ENCODE assay signal across 25 mouse cellular contexts in genomic region chr11:44727376-44727775, GRCm38 (mm10).
DNase-seq lines count a peak whose midpoint lies in the region; ATAC-seq and TF ChIP-seq lines count a peak whose summit lies in the region.
"Had no signal": no experiment of that assay in that cellular context is flagged by ENCODE, and none has a peak within 500 bp of the region (broad histone marks: within the 10 kb centered on the region; RNA-seq: fewer than 3 reads in every experiment).

No protein-coding gene starts in this region.

- no peak for DNase-seq in gastrocnemius, adult 2 months
- no peak for DNase-seq in gastrocnemius, postnatal 4 days (ENCODE audit: low spot score in 2 of 2)
- peak; percentile 57 for DNase-seq in 3T3-L1 (ENCODE audit: low read depth, low spot score)
- peak; percentile 46 for DNase-seq in Muller cell, postnatal 12 days (ENCODE audit: inconsistent ontology term)
- DNase-seq in embryo, embryonic 11 days: peak; percentile 46
- DNase-seq in ovary, adult 18-20 months (ENCODE audit: low spot score): no peak
- no peak for DNase-seq in ovary, postnatal 10 days (ENCODE audit: low spot score)
- DNase-seq in forebrain, postnatal 0 days: no peak
- DNase-seq: adrenal gland, adult 2 months; adrenal gland, postnatal 14 days; cerebellum, adult 11 months; cerebellum, adult 2 months; cerebellum, postnatal 10 days; cerebellum, postnatal 36 days; gastrocnemius, postnatal 10 days; gastrocnemius, postnatal 36 days; heart, adult 11 months had no signal

- H3K27ac ChIP-seq in gastrocnemius, adult 2 months: peak overlapping the region; percentile 48; the same call in 1 of the 2 replicates
- H3K27ac ChIP-seq in forebrain, postnatal 0 days (ENCODE audit: low read depth, low read length): no peak overlapping the region
- H3K27ac ChIP-seq: embryonic facial prominence, embryonic 13.5 days; forebrain, embryonic 10.5 days; forebrain, embryonic 13.5 days; hindbrain, embryonic 12.5 days; hindbrain, embryonic 15.5 days had no signal

- TF ChIP-seq CTCF in gastrocnemius, adult 2 months (IDR thresholded peaks at IDR 0.05): no peak
- TF ChIP-seq CTCF in forebrain, postnatal 0 days (IDR thresholded peaks at IDR 0.05; ENCODE audit: low read depth): no peak

- no peaks in the 10 kb centered on the region for H3K9me3 ChIP-seq in forebrain, postnatal 0 days (ENCODE audit: low read length)
- H3K9me3 ChIP-seq: embryonic facial prominence, embryonic 13.5 days; forebrain, embryonic 10.5 days; forebrain, embryonic 13.5 days; hindbrain, embryonic 12.5 days; hindbrain, embryonic 15.5 days had no signal

- 76% methylated on average over 3 of the region's 3 CpGs for WGBS in forebrain, postnatal 0 days

- no peak overlapping the region for H3K9ac ChIP-seq in forebrain, postnatal 0 days
- H3K9ac ChIP-seq: embryonic facial prominence, embryonic 13.5 days; forebrain, embryonic 13.5 days; hindbrain, embryonic 12.5 days; hindbrain, embryonic 15.5 days had no signal

- H3K4me1 ChIP-seq in forebrain, postnatal 0 days (ENCODE audit: insufficient read depth): no peaks in the 10 kb centered on the region
- H3K4me1 ChIP-seq: forebrain, embryonic 13.5 days; hindbrain, embryonic 15.5 days had no signal

- intact Hi-C loops in gastrocnemius, adult 2 months (cut with DNase I): loop anchor here (10.0 kb wide), 1 partner anchor 63 kb away; no protein-coding TSS in a partner anchor

- H3K27me3 ChIP-seq in forebrain, postnatal 0 days (ENCODE audit: insufficient read depth, low read length): no peaks in the 10 kb centered on the region; the same call in 1 of the 2 replicates
- H3K27me3 ChIP-seq: embryonic facial prominence, embryonic 13.5 days; hindbrain, embryonic 12.5 days; hindbrain, embryonic 15.5 days had no signal

- H3K4me3 ChIP-seq in gastrocnemius, adult 2 months: no peak overlapping the region
- H3K4me3 ChIP-seq in forebrain, postnatal 0 days (ENCODE audit: low read depth, low read length): no peak overlapping the region
- H3K4me3 ChIP-seq: embryonic facial prominence, embryonic 13.5 days; forebrain, embryonic 10.5 days; forebrain, embryonic 13.5 days; hindbrain, embryonic 12.5 days; hindbrain, embryonic 15.5 days had no signal

- H3K36me3 ChIP-seq in forebrain, postnatal 0 days (ENCODE audit: insufficient read depth): no peaks in the 10 kb centered on the region
- H3K36me3 ChIP-seq: embryonic facial prominence, embryonic 13.5 days; forebrain, embryonic 10.5 days; hindbrain, embryonic 12.5 days; hindbrain, embryonic 15.5 days had no signal

- H3K4me2 ChIP-seq in forebrain, postnatal 0 days (ENCODE audit: low read depth): no peak overlapping the region
- H3K4me2 ChIP-seq: embryonic facial prominence, embryonic 13.5 days; forebrain, embryonic 13.5 days; heart, embryonic 11.5 days; hindbrain, embryonic 12.5 days; hindbrain, embryonic 15.5 days had no signal

- no peak for ATAC-seq in forebrain, postnatal 0 days
- ATAC-seq: forebrain, embryonic 13.5 days; forebrain, embryonic 16.5 days; intestine, postnatal 0 days had no signal

Comparison
In these comparisons a context has a peak if more than half of its experiments do, and no peak if none do; other contexts are left out.
1. DNase-seq: peak in 3T3-L1 (single experiment), Muller cell, postnatal 12 days (single experiment) and embryo, embryonic 11 days (single experiment); none in gastrocnemius, adult 2 months (single experiment), gastrocnemius, postnatal 4 days (0 of 2), ovary, adult 18-20 months (single experiment), ovary, postnatal 10 days (single experiment) and forebrain, postnatal 0 days (single experiment).